Mouse (Mus musculus): ENCODE measurements at regions not wholly inside any gene's neighbourhood (a gene's known extent, or its start where the extent isn't known, plus 50 kb on each side); places are given as distances from the start of the nearest gene placed in this dataset.

DNA sequence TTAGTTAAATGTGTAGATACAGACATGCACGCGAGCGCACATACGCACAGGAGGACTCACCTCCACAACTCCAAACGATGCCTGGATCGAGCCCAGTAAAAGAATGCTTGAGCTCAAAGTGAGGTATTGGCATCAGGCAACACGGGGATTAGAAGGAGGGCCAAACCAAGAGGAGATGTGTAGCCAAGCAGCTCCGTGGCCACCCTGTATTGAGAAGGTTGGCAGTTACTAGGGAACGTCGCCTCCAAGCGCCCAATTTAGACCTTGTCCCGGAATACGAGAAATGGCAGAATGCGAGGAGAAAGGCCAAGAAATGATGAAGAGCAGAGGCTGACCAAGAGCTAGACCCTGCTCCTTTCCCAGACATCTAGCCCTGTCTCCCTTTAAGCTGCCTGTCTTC is 113.3 kb upstream of the Pkdcc start:
- no peak for TF ChIP-seq CTCF (IDR thresholded peaks at IDR 0.05; ENCODE audit: low read depth)
- no peak for TF ChIP-seq EP300 (optimal IDR thresholded peaks at IDR 0.05)

Data from stomach, postnatal 0 days (tissue).